Mouse (Mus musculus): ENCODE measurements around the gene Snrnp70. TPM values are rescaled to one million over a fixed set of nuclear protein-coding genes. Genes with fewer than 3 reads are reported as not detected.

Gene Snrnp70
- polyA plus RNA-seq, 2 experiments = 28.8 to 203 TPM

DNA sequence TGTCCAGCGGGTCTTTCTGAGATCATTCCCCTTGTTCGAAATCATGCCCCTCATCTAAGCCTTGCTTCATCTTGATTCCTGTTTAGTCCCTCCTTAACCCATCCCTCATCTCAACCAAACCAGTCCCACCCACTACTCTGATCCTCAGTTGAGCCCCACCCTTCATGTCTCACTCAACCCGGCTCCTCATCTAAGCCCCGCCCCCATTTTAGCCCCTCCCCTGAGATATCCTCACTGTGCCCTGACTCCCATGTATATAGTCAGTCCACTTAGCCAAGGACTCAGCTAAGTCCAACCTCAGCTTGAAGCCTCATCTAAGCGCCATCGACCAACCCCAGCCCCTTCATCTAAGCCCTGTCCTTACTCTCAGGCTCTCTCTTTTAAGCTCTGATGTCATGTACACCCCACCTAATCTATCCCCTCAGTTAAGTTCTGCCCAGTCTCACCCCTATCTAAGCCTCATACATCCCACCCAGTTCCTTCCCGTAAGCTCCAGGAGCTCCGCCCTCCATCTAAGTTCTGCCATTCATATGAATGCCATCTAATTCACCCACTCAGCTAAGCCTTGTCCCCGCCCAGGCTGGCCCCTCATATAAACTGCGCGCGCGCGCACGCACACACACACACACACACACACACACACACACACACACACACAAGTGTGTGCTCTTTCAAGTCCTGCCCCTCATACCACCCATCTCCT is 40.1 kb downstream of the Snrnp70 start:
- DNase-seq (ENCODE audit: low read depth in 3 of 3, low spot score in 3 of 3) (no peak), ATAC-seq (ENCODE audit: insufficient read depth) (no peak)
- Histone ChIP-seq H3K4me3 (ENCODE audit: insufficient read depth in 1 of 2, low read depth in 2 of 2, low read length in 2 of 2) (no peak overlapping the region), H3K4me2 (ENCODE audit: low read depth) (no peak overlapping the region), H3K4me1 (replicated peaks; ENCODE audit: control insufficient read depth in 2 of 2, insufficient read depth in 2 of 2, low read length in 1 of 2) (peaks cover 0 to 2% of the 10 kb centered on the region in 2 experiments; a peak in 1 of 4 replicates), H3K27ac (no peak overlapping the region), H3K27me3 (ENCODE audit: control insufficient read depth, insufficient read depth, low read length) (peaks cover 7% of the 10 kb centered on the region), H3K9me3 (ENCODE audit: control insufficient read depth, low read length) (no peaks in the 10 kb centered on the region), H3K9ac (replicated peaks) (no peak overlapping the region), H3K36me3 (replicated peaks; ENCODE audit: control insufficient read depth, insufficient read depth, low read depth) (no peaks in the 10 kb centered on the region)
- WGBS (ENCODE audit: insufficient replicate concordance) = 51% methylated on average over 15 of the region's 15 CpGs
- TF ChIP-seq EP300 (IDR thresholded peaks at IDR 0.05; ENCODE audit: low read depth) (no peak), CTCF (IDR thresholded peaks at IDR 0.05; ENCODE audit: low read depth) (no peak)

DNA sequence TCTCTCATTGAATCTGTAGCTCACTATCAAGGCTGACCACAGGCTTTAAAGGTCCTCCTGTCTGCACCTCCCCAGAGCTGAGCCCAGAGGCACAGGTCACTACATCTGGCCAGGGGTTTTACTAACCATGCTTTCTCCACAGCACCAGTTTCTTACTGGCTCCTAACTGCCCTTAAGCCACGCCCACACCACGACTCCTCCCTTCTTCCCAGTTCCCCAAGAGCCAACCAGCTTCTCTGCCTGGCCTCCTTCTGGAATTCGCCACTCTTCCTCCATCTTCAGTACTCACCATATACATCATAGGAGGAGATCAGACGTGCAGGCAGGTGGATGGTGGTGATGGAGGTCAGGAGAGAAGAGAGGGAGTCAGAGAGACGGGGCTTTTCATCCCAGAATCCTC is 42.5 kb downstream of the Snrnp70 start:
- Histone ChIP-seq H3K36me3 (replicated peaks; ENCODE audit: control insufficient read depth, insufficient read depth, low read depth) (no peaks in the 10 kb centered on the region), H3K27ac (no peak overlapping the region), H3K9me3 (ENCODE audit: control insufficient read depth, low read length) (no peaks in the 10 kb centered on the region), H3K4me2 (ENCODE audit: low read depth) (no peak overlapping the region), H3K4me1 (replicated peaks; ENCODE audit: control insufficient read depth in 2 of 2, insufficient read depth in 2 of 2, low read length in 1 of 2) (no peaks in the 10 kb centered on the region), H3K4me3 (ENCODE audit: insufficient read depth in 1 of 2, low read depth in 2 of 2, low read length in 2 of 2) (no peak overlapping the region), H3K27me3 (ENCODE audit: control insufficient read depth, insufficient read depth, low read length) (no peaks in the 10 kb centered on the region; the same call in 1 of the 2 replicates), H3K9ac (replicated peaks) (no peak overlapping the region)
- whole genome bisulfite sequencing (ENCODE audit: insufficient replicate concordance) = 19% methylated on average over 5 of the region's 5 CpGs
- ATAC-seq (ENCODE audit: insufficient read depth) (no peak), DNase-seq (ENCODE audit: low read depth in 3 of 3, low spot score in 3 of 3) (no peak)
- TF ChIP-seq EP300 (IDR thresholded peaks at IDR 0.05; ENCODE audit: low read depth) (no peak), CTCF (IDR thresholded peaks at IDR 0.05; ENCODE audit: low read depth) (no peak)

DNA sequence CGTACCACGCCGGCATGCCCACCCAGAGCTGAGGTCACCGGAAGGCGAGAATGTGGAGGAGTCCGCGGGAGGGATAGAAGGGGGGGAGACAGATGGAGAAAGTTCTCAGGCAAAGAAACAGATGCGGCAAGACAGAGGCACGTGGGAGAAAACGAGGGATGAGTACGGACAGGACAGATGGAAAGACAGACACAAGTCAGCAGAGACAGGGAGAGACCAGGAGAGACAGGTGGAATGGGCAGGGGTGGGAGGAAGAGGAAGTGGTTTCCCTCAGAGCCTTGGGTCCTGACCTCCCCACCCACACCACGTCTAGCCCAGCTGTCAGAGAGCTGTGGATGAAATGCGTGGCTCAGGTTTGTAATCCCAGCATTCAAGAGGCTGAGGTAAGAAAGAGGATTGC is 48.6 kb downstream of the Snrnp70 start:
- no peak for TF ChIP-seq EP300 (IDR thresholded peaks at IDR 0.05; ENCODE audit: low read depth)
- TF ChIP-seq CTCF (IDR thresholded peaks at IDR 0.05; ENCODE audit: low read depth) = no peak
- no peak for ATAC-seq (ENCODE audit: insufficient read depth)
- H3K9me3 ChIP-seq (ENCODE audit: control insufficient read depth, low read length) = no peaks in the 10 kb centered on the region
- 61% methylated on average over 13 of the region's 13 CpGs for WGBS (ENCODE audit: insufficient replicate concordance)
- no peak overlapping the region for H3K27ac ChIP-seq
- 0 out of 4 replicates have a peak, but pooled peaks cover 0 to under 1% of the 10 kb centered on the region in 2 experiments for H3K4me1 ChIP-seq (replicated peaks; ENCODE audit: control insufficient read depth in 2 of 2, insufficient read depth in 2 of 2, low read length in 1 of 2)
- H3K27me3 ChIP-seq (ENCODE audit: control insufficient read depth, insufficient read depth, low read length) = no peaks in the 10 kb centered on the region
- no peak overlapping the region for H3K4me2 ChIP-seq (ENCODE audit: low read depth)
- H3K4me3 ChIP-seq (ENCODE audit: insufficient read depth in 1 of 2, low read depth in 2 of 2, low read length in 2 of 2) = no peak overlapping the region
- DNase-seq (ENCODE audit: low read depth in 3 of 3, low spot score in 3 of 3) = no peak
- no peak overlapping the region for H3K9ac ChIP-seq (replicated peaks)
- H3K36me3 ChIP-seq (replicated peaks; ENCODE audit: control insufficient read depth, insufficient read depth, low read depth) = no peaks in the 10 kb centered on the region

DNA sequence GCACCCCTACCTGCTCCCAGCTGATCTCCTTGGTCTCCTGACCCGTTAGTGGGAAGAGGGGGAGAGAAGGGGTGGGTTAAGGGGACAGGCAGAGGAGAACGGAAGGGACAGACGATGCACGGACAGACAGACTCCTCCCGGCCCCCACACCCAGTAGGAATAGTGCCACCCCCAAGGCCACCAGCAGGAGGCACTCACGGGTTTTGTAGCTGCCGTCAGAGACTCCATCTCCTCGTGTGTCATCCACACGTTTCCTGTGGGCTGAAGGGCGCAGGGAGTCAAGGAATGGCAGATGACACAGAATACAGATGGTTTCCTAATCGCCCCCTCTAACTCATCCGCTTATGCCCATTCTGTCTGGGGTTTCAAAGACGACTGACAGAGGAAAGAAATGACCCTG is 52.0 kb downstream of the Snrnp70 start:
- H3K27me3 ChIP-seq (ENCODE audit: control insufficient read depth, insufficient read depth, low read length) = peaks cover 2% of the 10 kb centered on the region; the same call in 1 of the 2 replicates
- 16% methylated on average over 12 of the region's 13 CpGs for WGBS (ENCODE audit: insufficient replicate concordance)
- no peaks in the 10 kb centered on the region for H3K9me3 ChIP-seq (ENCODE audit: control insufficient read depth, low read length)
- no peak overlapping the region for H3K4me3 ChIP-seq (ENCODE audit: insufficient read depth in 1 of 2, low read depth in 2 of 2, low read length in 2 of 2)
- no peaks in the 10 kb centered on the region for H3K36me3 ChIP-seq (replicated peaks; ENCODE audit: control insufficient read depth, insufficient read depth, low read depth)
- DNase-seq (ENCODE audit: low read depth in 3 of 3, low spot score in 3 of 3) = no peak
- H3K27ac ChIP-seq = no peak overlapping the region
- no peak overlapping the region for H3K9ac ChIP-seq (replicated peaks)
- no peak overlapping the region for H3K4me2 ChIP-seq (ENCODE audit: low read depth)
- peaks cover 15 to 26% of the 10 kb centered on the region in 2 experiments for H3K4me1 ChIP-seq (replicated peaks; ENCODE audit: control insufficient read depth in 2 of 2, insufficient read depth in 2 of 2, low read length in 1 of 2)
- ATAC-seq (ENCODE audit: insufficient read depth) = no peak
- TF ChIP-seq EP300 (IDR thresholded peaks at IDR 0.05; ENCODE audit: low read depth) (no peak), CTCF (IDR thresholded peaks at IDR 0.05; ENCODE audit: low read depth) (peak; percentile 62)

DNA sequence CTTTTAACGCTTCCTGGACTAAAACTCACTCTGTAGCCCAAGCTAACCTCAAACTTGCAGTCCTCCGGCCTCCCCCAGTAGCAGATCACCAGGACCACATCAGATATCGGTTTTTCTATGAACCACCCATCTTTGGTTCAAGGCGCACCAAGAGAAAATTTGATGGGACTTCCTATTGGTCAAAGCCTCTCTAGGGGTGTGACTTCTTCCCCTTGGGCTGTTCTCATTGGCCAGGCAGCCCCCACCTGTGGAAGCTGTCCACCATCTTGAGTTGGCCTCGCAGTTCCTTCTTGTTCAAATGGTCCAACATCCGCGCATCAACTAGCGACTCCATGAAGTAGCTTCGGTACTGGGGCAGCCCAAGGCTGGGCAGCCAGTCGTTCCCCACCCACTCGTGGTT is 53.5 kb downstream of the Snrnp70 start:
- Histone ChIP-seq H3K27ac (no peak overlapping the region), H3K4me3 (ENCODE audit: insufficient read depth in 1 of 2, low read depth in 2 of 2, low read length in 2 of 2) (no peak overlapping the region), H3K9ac (replicated peaks) (no peak overlapping the region), H3K36me3 (replicated peaks; ENCODE audit: control insufficient read depth, insufficient read depth, low read depth) (no peaks in the 10 kb centered on the region), H3K4me2 (ENCODE audit: low read depth) (no peak overlapping the region), H3K4me1 (replicated peaks; ENCODE audit: control insufficient read depth in 2 of 2, insufficient read depth in 2 of 2, low read length in 1 of 2) (peaks cover 15 to 31% of the 10 kb centered on the region in 2 experiments), H3K27me3 (ENCODE audit: control insufficient read depth, insufficient read depth, low read length) (peaks cover 2% of the 10 kb centered on the region; the same call in 1 of the 2 replicates), H3K9me3 (ENCODE audit: control insufficient read depth, low read length) (no peaks in the 10 kb centered on the region)
- ATAC-seq (ENCODE audit: insufficient read depth) = no peak
- TF ChIP-seq CTCF (IDR thresholded peaks at IDR 0.05; ENCODE audit: low read depth) = no peak
- no peak for TF ChIP-seq EP300 (IDR thresholded peaks at IDR 0.05; ENCODE audit: low read depth)
- no peak for DNase-seq (ENCODE audit: low read depth in 3 of 3, low spot score in 3 of 3)
- WGBS (ENCODE audit: insufficient replicate concordance) = 70% methylated on average over 11 of the region's 11 CpGs

Data from liver, embryonic 14.5 days (tissue).